Mouse (Mus musculus) cerebellum, postnatal 4 days (tissue): ENCODE measurements around the gene Fa2h.

ENCODE experiments used
- DNase-seq, 2 experiments: peaks; one replicate each; pipeline ENCODE4 v3.0.0; 2022; ENCODE audit warnings: low spot score in 2 of 2, mixed read lengths in 1 of 2

Fa2h gene

DNA sequence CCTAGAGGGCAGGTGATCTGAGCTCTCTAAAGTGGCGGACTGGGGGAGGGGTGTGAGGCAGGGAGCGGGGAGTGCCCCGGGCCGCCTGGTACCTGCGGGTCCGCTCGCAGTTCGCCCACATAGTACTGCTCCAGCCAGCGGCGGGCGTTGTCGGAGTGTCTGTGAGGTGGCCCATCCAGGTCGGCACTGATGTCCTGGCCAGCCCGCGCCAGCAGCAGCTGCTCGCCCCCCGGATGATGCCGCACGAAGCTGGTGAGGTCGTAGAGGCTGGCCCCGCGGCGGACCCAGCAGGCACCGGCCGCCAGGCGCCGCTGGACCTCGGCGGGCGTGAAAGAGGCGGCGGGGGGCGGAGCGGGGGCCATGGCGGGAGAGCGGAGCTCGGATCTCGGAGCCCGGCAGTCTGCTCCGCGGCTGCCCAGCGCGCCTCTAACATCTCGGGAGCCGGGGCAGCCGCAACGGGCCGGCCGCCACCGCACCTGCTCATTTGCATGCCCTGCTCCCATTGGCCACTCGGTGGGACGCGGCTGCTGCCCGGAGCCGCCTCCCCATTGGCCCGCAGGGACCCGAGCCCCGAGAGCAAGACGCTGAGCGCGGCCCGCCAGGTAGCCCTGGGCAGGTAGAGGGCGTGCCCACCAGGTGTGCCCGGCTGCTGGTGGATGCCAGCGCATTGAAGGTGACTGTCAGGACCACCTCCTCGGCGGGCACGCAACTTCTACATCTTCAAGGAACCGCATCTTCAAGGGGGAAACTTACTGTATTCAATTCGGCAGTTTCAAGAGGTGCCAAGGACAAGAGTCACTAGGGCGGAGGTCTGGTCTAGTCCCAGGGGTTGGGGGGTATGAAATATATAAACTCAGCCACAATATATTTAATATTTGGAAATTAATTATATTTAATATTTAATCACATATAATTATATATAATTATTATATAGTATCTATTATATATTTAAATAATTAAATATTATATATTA lies at the start of gene Fa2h:
Gene Fa2h, minus strand, starts transcription at position 434 of the 973 bp plus-strand sequence.
- peak; percentile 34 to 64 for DNase-seq

DNA sequence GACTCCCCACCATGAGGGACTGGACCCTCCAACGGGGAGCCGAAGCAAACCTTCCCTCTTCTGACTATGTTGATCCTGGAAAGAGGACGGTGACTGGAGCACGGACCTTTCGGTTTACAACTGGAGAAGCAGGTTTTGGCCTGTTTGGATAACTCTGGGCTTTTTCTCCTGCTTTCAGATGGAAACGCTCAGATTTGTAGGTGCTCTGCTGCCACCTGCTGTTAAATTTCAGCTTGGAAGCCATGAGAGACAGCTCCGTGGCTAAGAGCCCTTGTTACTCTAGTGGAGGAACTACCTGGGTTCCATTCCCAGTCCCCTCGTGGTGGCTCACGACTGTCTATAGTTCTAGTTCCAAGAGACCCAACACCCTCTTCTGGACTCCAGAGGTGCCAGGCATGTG lies 45.6 kb upstream of the Fa2h start:
- peak; percentile 60 to 79 for DNase-seq

DNA sequence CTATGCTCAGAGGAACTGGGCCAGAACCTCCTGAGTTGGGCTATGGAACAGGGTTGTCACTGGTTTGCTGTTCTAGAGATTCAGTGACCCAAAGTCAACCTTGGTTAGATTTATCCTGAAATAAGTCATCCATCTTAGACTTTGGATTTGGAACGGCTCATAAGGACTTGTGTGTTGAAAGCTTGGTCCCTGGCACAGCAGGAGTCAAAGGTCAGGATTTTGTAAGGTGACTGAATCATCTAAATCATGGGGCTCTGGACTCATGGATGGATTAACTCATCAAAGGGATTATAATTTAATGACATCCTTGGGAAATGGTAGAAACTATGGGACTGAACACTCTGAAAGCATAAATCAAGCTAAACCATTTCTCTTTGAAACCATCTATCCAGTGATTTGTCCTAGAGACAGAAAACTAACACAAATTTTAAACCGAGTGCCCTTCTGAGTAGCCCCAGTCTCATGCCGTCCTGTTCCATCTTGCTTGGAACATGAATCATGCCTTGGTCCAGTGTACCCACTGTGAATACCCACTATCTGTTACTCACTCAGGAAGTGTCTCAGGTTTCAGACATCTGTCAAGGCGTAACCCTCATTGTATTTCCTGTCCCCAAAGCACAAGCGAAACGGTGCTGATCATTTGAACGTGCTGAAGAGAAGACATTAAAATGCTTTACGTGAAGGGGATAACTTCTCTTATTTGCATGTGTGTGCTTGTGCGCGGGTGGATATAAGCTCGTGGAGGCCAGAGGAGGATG lies 41.6 kb upstream of the Fa2h start:
- DNase-seq, result no peak

DNA sequence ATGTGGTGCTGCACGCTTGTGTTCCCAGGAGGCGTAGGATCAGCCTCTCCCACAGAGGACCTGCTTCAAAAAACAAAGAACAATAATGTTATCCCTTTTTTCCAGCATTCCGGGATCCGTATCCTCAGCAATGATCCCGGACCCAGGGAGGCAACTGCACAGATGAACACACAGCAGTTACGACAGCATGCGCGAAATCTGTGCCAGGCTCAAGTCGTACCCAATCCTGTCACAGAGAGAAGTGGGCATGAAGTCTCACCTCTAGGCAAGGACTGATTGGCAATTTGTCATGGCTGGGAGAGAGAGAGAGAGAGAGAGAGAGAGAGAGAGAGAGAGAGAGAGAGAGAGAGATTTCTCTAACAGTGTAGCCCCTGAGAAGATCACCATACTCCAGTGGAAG lies 31.0 kb upstream of the Fa2h start:
- DNase-seq, result peak in 1 of 2 experiments; percentile 76

DNA sequence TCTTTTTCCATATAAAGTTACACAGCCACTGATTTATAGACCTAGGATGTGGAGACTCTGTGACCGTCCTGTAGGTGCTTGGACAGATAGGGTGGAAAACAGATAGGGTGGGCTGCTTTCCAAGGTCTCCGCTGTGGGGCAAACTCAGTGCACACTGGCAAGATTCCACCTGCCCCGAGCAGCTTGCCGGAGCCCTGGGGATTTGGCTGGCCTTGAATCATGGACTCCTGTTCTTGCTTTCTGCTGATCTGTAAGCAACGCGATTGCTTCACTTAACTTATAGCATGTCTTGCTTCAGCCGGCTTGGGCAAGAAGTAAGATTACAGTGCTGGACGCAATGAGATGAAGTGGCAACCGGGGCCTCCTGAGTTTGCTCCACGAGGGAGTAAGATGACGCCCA lies 30.6 kb upstream of the Fa2h start:
- DNase-seq, result peak in 1 of 2 experiments; percentile 75

DNA sequence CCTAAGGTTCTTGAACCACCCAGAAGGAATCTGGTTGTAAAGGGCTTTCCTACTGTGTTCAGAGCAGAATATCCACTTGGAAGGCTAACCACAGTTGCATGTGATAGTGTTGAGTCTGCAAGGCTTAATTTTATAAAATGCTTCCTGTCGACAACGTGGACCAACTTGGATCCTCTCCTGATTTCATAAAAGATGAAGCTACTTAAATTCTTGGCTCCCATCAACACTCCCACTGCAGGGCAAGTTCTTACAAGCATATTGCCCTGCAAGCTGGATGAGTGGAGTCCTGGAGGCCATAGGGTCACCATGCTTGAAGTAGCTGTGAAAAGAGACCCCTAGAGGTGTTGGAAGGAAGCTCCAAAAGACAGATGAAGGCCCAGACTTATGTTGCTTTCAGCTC lies 29.0 kb upstream of the Fa2h start:
- DNase-seq, result no peak

DNA sequence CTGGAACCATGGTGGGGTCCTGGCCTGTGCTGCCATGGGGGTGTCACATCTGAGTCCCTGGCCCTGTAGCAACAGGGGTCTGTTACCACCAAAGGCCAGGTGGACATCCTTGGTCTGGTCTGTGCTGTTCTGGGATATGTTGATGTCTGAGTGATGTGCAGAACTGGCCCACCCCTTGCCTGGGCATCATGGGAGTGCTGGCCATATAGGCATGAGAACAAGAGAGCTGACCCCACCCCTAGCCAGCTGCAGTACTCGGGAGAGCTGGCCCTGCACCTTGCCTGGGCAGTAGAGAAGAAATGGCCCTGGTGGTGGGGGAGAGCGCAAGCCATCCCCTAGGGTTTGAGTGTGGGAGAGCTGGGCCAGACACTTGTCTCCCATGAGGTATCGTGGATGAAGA lies 25.5 kb upstream of the Fa2h start:
- no peak for DNase-seq

DNA sequence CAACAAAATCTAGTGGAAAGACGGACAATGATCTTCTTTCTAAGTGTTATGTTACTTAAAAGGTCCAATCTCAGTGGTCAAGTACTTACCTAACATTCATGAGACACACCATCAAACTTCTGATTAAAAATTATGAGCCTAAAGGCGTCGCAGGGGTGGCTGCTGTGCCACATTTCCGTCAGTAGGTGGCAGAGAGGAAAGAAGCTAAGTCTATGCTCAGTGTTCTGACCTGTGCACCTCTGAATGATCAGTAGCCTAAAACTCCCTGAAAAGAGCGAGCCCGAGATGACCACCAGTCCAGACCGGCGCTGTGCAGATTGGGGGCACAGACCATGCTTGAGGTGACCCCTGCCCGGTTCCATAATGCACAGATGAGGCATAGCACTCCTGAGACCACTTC lies 25.0 kb upstream of the Fa2h start:
- peak in 1 of 2 experiments; percentile 13 for DNase-seq

DNA sequence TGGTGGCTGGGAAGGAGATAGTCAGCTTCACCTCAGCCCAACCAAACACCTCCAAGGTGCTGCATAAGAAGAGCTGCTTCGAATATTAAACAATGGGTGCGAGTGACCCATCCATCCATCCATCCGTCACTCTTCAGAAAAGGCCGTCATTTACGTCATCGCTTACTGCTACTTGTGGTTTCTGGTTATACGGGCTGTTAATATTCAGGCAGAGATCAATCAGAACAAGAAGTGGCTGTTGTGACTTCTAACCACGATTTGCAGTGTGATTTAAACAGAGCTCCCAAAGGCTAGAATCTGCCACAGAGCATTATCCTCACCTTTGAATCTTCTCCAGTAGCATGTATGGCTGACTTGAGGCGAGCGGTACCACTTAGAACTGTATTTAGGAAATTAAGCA lies 23.6 kb upstream of the Fa2h start:
- no peak for DNase-seq

DNA sequence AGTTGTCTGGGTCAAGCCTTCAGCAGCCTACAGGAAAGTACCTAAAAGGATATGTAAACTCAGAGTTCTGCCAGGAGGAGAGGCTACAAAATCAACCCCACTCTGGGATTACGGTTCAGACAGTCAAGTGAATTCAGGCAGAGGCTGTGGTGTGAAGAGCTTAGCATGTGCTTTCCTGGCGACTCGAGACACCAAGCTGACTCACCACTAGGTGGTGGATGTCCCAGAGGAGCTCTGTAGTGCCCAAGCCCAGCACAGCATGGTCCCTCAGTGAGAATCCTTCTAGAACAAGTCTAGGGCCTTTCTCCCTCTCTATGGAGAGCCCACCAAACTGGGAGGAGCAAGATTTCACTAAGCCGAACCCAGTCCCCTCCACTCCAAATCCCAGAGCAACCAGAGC lies 9.8 kb upstream of the Fa2h start:
- DNase-seq, result no peak

DNA sequence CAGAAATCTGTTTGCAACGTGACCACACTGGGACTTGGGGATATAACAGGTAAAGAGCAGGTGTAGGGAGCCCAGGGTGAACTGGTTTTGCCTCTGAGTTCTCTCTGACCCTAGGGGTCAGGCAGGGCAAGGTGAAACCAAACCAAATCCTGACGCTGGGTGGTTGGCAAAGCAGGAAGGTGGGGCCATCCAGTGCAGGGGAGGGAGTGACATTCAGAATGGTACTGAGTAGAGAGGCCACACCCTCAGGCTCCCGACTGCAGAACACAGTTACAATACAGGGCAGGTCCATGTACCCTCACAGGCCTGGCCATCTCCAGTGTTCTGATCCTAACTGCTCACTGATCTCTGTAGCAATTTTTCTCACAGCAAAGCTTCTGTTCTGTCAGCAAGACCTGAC lies 2.4 kb downstream of the Fa2h start:
- DNase-seq, result no peak

DNA sequence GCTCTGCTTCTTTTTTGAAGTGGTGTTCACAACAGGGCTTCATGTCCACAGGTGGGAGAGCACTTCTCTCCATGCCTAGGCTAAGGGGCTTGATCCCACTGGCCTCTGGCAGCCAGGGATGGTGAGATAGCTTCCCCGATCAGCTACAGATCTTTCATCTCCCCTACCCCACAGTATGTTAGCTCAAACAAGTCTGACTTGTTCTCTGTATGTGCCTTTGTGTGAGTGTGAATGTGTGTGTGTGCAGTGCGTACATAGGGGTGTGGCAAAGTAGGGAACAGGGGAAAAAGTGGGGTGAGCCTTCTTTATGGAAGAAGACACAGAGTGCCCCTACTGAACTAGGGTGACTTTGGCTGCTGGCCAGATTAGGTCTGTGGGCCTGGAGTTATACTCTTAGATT lies 2.8 kb downstream of the Fa2h start:
- no peak for DNase-seq

DNA sequence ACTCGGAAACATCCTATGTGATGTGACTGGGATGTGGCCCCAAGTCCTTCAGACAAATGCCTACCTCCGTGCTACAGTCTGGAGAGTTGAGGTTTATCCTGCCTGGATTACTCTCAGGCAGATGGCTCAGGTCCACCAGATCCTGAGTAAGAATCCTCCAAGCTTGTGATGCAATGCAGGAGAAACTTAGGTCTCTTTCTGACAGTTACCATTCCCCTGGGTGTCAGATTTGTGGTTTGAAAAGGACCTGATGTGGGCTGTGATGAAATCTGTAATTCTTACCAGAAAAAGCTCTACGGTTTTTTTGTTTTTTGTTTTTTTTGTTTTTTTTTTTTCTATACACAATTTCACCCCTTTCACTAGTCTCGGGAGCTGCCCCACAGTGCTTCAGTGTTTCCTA lies 4.0 kb downstream of the Fa2h start:
- no peak for DNase-seq

DNA sequence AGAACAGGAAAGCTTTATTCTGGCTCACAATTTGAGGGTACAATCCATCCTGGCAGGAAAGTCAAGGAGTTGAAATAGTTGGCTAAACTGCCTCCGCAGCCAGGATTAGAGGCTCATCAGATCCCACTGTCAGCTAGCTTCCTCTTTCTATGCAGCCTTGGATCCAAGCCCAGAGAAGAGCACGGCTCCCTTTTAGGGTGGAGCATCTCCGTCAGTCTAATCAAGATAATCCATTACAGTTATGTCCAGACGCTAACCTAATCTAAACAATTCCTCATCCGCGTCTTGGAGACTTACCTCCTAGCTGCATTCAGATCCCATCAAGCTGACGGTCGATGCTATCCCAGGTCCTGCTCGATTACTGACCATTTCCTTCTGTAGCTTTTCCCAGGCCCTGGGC lies 7.7 kb downstream of the Fa2h start:
- DNase-seq, result no peak

DNA sequence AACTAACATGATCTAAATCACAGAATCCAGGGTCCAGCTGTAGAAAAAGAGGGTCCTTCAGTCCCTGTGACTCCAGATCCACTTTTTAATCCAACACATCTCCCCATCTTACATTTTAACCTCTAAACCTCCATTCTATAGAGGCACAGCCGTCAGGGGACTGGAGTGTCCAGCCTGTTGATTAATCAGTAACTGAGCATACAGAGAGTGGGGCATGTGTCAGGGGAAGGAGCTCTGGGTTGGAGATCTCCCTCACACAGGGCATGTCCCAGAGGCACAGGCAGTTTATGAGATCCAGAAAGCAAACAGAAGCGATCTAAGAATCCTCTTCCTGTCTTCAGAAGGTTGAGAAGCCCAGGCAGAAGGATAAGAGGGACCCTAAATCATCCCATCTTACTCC lies 9.0 kb downstream of the Fa2h start:
- no peak for DNase-seq

DNA sequence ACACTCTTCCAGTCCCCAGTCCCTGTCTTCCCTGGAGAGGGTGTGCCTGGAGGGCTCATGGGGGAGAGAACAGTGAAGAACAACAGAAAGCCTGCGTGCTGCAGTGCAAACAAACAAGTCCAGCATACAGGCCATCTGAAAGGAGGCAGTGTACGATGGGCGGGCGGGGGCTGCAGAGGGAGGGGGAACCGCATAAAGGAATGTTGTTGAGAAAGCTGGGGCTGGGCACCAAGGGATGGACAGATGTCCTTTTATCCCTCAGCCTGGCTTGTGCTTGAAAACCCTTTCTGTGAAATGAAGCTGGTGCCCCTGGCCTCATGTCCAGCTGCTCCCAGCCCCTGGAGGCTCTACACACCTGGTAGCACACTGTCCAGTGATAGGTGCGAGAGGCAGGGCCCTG lies 18.4 kb downstream of the Fa2h start:
- DNase-seq, result no peak

DNA sequence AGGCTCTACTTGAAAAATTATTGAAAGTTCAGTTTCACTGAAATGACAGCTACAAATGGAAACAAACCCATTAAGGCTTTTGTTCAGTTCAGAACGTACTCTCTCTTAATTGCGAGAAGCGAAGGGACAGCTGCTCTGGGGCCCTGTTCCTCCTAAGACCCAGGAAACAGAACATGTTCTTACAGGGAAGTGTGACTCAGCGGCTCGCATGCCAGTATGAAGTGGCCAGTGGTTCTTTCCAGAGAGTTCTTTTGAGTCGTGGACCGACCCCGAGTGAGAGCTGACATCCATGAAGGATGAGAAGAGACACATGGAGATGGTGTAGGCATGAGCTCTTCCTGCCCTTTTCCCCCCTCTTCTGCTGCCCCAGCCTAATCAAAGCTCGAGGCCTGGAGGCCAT lies 23.9 kb downstream of the Fa2h start:
- no peak for DNase-seq

DNA sequence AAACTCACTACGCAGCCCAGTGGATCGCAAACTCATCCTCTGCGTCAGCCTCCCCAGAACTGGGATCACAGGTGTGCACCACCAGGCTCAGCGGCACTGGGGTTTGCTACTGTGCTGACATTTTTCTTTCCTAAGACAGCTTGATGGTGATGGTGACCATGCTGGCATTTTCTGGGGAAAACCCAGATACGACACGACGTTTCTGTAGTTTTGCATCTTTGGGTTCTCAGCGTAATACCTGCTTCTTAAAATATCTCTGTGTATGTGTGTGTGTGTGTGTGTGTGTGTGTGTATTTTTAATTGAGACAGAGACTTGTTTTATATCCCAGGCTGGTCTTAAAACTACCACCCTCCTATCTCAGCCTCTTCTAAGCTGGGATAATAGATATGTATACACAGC lies 26.3 kb downstream of the Fa2h start:
- DNase-seq, result no peak

DNA sequence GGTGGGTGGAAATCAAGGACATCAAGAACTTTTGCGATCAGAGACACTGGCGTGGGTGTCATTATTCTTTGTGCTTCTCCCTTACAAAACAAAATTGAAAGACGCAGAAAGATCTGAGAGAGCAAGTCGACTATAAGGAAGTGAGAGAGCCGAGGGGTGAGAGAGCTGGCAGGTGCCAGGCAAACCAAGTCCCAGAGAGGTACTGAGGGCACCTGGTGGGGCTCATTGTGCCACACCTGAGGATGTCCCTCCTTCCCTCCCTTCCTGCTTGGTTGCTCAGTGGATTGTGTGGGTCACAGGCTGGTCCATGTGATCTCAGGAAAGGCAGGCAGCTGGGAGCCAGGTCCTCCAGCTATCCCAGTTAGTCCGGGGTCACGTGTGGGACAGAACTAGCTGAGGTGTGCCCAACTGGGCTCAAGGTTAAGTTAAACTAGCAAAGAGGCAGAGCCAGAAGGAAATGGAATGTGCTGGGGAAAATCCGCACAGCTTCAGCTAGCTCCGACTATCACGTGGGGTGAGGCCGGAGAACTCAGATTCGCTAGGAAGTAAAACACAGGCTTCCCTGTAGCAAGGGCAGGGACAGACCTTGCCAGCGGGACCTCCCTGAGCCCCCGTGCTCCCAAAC lies 26.9 kb downstream of the Fa2h start:
- DNase-seq, result no peak

DNA sequence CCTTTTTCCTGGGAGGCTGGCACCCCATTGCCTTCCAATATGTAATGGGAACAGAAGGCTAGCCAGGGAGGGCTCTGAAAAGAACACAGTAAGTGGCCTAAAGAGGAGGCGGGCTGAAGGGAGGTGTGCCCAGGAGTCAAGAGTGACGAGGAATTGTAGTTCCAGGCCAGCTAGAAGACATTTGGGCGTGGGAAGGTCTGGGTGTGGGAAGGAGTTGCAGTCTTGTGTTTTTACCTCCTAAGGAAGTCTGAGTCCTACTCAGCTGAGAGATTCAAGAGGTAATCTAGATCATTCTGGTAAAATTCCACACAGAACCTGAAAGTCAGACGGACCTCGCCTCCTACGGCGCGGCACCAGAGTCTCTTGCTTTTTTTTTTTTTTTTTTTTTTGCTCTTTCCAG lies 30.1 kb downstream of the Fa2h start:
- DNase-seq, result no peak

DNA sequence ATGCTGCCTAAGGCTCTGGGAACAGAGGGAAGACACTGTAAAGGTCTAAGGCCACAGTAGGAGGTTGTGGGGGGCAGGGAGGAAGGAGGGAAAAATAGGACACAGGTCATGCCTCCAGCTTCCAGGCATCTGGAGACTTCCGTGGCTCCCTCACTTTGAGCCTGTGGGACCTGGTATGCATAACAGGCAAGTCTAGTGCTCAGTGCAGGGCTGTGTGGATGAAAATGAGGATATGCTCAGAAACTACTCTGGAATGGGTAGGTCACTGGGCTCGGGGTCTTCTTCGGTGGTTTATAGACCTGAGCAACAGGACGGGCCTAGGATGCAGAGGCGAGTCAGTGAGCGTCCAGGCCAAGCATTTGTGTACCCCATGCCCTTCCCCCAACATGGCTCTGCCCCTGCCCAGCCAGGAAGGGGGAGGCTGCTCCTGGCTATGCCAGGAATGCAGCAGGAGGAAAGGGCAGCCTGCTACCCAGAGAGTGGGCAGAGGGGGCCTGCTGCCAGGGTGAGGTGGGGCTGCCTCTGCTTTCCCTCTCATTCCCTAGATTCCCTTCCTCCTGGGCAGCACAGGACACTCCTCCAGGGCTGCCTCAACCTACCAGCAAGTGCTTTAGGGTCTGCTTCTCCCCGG lies 32.9 kb downstream of the Fa2h start:
- DNase-seq, result no peak

DNA sequence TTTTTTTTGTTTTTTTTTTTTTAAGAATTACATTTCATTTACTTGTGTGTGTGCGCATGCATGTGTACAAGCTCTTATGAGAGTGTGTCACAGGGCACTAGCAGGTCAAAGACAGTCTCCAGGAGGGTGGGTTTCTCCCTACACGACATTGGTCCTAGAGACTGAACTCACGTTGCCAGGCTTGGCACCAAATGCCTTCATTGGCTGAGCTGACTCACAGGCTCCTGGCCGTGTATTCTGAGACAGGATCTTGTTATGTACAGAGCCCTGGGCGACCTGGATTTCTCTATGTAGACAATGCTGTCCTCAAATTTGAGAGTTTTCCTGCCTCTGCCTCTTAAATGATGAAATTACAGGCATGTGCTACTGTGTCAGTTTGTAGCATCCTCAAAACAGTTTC lies 33.7 kb downstream of the Fa2h start:
- DNase-seq, result no peak
